Mouse (Mus musculus) cerebellum, postnatal 10 days (tissue): ENCODE results near the gene Phlda2.
"Not testable (repeated sequence)": the region's sequence is repeated elsewhere in the genome, so short reads cannot be mapped to it uniquely, and the experiment has no call there.

Experiments used
- DNase-seq, 2 experiments: peaks; one replicate each; pipeline ENCODE4 v3.0.0; 2021; ENCODE audit warnings: mixed read lengths in 2 of 2

Phlda2 gene

GRCm38 (mm10) chr7:143502418-143503200, at the start of gene Phlda2:
Gene Phlda2, minus strand, starts transcription at chr7:143503150.
- peak in 1 of 2 experiments; percentile 30 for DNase-seq

GRCm38 (mm10) chr7:143549588-143550220, 46.8 kb upstream of the Phlda2 start:
- DNase-seq: peak in 1 of 2 experiments; percentile 13

- peak; percentile 97 to 98 for DNase-seq
These were observed 46.1 kb upstream of the Phlda2 start, which contains the start of gene Nap1l4 for GRCm38 (mm10) chr7:143548976-143549457. Gene Nap1l4, minus strand, starts transcription at chr7:143549106.

- no peak for DNase-seq
These were observed 45.4 kb upstream of the Phlda2 start for GRCm38 (mm10) chr7:143548231-143548961.

GRCm38 (mm10) chr7:143546554-143546953, 43.6 kb upstream of the Phlda2 start:
- no peak for DNase-seq

- DNase-seq: peak; percentile 49 to 72
These were observed 41.4 kb upstream of the Phlda2 start for GRCm38 (mm10) chr7:143544368-143544767.

- DNase-seq: no peak
These were observed 35.7 kb upstream of the Phlda2 start for GRCm38 (mm10) chr7:143538671-143539070.

- DNase-seq: not testable (repeated sequence)
These were observed 35.3 kb upstream of the Phlda2 start for GRCm38 (mm10) chr7:143538229-143538628.

- no peak for DNase-seq
These were observed 33.3 kb upstream of the Phlda2 start for GRCm38 (mm10) chr7:143536251-143536650.

GRCm38 (mm10) chr7:143533284-143533683, 30.3 kb upstream of the Phlda2 start:
- no peak for DNase-seq

GRCm38 (mm10) chr7:143532410-143532809, 29.5 kb upstream of the Phlda2 start:
- DNase-seq: peak; percentile 26

- DNase-seq: no peak
These were observed 16.4 kb upstream of the Phlda2 start for GRCm38 (mm10) chr7:143519333-143519732.

GRCm38 (mm10) chr7:143514416-143514768, 11.4 kb upstream of the Phlda2 start:
- DNase-seq: no peak

- no peak for DNase-seq
These were observed 10.9 kb upstream of the Phlda2 start for GRCm38 (mm10) chr7:143513763-143514415.

GRCm38 (mm10) chr7:143511335-143511712, 8.4 kb upstream of the Phlda2 start:
- DNase-seq: no peak

- no peak for DNase-seq
These were observed 7.8 kb upstream of the Phlda2 start for GRCm38 (mm10) chr7:143510593-143511334.

- no peak for DNase-seq
These were observed 6.6 kb upstream of the Phlda2 start for GRCm38 (mm10) chr7:143509566-143509965.

GRCm38 (mm10) chr7:143506675-143507074, 3.7 kb upstream of the Phlda2 start:
- peak; percentile 74 to 82 for DNase-seq

- no peak for DNase-seq
These were observed 3.3 kb upstream of the Phlda2 start for GRCm38 (mm10) chr7:143506271-143506670.

GRCm38 (mm10) chr7:143505823-143506222, 2.9 kb upstream of the Phlda2 start:
- DNase-seq: peak; percentile 87 to 89

- DNase-seq: no peak
These were observed 2.5 kb upstream of the Phlda2 start for GRCm38 (mm10) chr7:143505411-143505810.

GRCm38 (mm10) chr7:143503926-143504325, 976 bp upstream of the Phlda2 start:
- DNase-seq: no peak
